Mouse (Mus musculus) splenic B cell, adult 2 months (primary cell): Measurements from ENCODE around the gene Olfr347.

Source experiments
- DNase-seq: peaks from one replicate; pipeline ENCODE4 v3.0.0-alpha.2; 2011; ENCODE audit warnings: low read depth, low spot score
- H3K27me3 ChIP-seq: 2 replicates; pipeline ENCODE4 v1.6.1; 2012; ENCODE audit warnings: mild to moderate bottlenecking, low read length, moderate library complexity, mixed read lengths; ENCODE audit not compliant: control insufficient read depth, poor library complexity, insufficient read depth, severe bottlenecking
- H3K36me3 ChIP-seq: 2 replicates; pipeline ENCODE4 v1.6.1; 2012; ENCODE audit warnings: mild to moderate bottlenecking, low read length, moderate library complexity, mixed read lengths; ENCODE audit not compliant: control insufficient read depth, poor library complexity, insufficient read depth, severe bottlenecking

The Olfr347 gene

DNA sequence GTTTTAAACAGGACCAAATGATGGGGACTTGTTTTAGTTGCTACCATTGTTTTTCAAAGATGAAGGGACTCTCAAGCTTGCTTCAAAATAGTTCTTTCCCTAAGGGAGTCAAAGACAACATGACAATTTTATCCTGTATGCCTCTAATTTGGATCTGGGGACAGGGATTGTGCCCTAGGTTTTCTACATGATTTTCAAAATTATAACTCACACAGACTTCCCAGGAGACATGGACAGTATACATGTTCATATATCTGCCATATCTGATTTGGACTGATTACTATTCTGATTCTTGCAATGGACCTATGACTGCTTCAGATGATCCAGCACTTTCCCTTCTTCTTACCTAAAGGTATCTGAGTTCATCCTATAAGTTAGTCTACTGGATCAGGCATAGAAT lies at the start of gene Olfr347:
Gene Olfr347, plus strand, starts transcription at position 301 of the 400 bp plus-strand sequence.
- DNase-seq, result no peak
- Histone ChIP-seq H3K27me3 (no peaks in the 10 kb centered on the region), H3K36me3 (no peaks in the 10 kb centered on the region)

DNA sequence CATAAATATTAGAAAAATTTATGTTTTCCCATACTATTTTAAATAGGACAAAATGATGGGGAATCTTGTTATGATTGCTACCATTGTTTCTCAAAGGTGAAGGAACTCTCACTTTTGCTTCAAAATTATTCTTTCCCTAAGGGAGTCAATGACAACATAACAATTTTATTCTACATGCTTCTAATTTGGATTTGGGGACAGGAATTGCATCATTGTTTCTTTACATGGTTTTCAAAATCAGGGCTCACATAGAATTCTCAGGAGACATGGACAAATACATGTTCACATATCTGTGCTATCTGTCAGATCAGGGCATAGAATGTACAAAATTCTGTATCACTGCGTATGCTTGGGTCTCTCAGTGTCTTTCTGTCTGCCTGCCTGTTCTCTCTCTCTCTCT lies 46.2 kb upstream of the Olfr347 start, which contains the start of gene Olfr346:
Gene Olfr346, plus strand, starts transcription at position 301 of the 400 bp plus-strand sequence.
- Histone ChIP-seq H3K36me3 (no peaks in the 10 kb centered on the region), H3K27me3 (no peaks in the 10 kb centered on the region)
- no peak for DNase-seq

DNA sequence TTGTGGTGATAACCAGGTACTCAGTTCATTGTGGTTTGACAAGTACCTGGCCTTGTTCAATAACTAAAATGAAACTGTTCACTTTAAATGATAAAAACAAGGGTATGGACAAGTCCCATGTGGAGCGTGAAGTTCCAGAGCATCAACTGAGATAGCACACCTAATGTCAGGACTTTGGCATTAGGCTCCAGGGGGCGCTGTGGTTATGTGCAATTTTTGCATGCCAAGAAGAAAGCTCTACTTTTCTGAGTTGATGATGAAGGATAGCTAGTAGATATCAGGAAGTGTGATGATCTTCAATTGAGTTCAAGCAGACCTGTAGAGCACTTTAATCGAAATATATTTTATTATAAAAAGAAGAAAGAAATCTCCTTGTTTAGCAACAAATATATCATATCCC lies 4.5 kb downstream of the Olfr347 start:
- H3K27me3 ChIP-seq, result no peaks in the 10 kb centered on the region
- no peak for DNase-seq
- H3K36me3 ChIP-seq, result no peaks in the 10 kb centered on the region

DNA sequence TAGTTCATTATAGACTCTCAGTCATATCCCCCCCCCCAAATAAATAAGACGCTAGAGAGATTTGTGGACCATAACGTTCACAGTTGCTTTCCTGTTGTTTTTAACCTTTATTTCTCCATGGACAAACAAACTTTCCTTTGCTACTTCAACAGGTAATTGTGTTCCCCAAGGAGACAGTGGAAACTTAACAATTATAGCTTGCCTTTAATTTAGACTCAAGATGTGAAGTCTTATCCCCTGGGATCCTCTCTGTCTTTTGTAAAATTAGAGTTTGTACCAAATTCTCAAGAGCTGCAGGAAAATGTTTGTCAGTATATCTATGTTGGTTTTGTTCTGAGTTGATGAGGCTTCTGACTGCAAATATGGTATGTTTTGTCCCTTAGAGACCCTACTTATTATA lies 52.3 kb downstream of the Olfr347 start, which contains the start of gene Olfr348:
Gene Olfr348, plus strand, starts transcription at position 301 of the 400 bp plus-strand sequence.
- no peak for DNase-seq
- H3K27me3 ChIP-seq, result no peaks in the 10 kb centered on the region
- no peaks in the 10 kb centered on the region for H3K36me3 ChIP-seq
